Mouse (Mus musculus) megakaryocyte, embryonic 14.5 days (primary cell): ENCODE measurements around the gene En2. TPM values are rescaled to one million over a fixed set of nuclear protein-coding genes. Genes with fewer than 3 reads are reported as not detected.

Experiments
- H3K27me3 ChIP-seq: replicated peaks from 2 replicates; pipeline ENCODE3; 2012; ENCODE audit warnings: inconsistent platforms
- H3K36me3 ChIP-seq: replicated peaks from 2 replicates; pipeline ENCODE3; 2012; ENCODE audit warnings: low read length, inconsistent platforms, mixed read lengths
- H3K4me1 ChIP-seq: 2 replicates; pipeline ENCODE4 v1.6.1; 2012; ENCODE audit warnings: inconsistent platforms
- H3K4me3 ChIP-seq: replicated peaks from 2 replicates; pipeline ENCODE3; 2012; ENCODE audit warnings: moderate library complexity, mild to moderate bottlenecking, inconsistent platforms
- H3K9me3 ChIP-seq: 2 replicates; pipeline ENCODE4 v1.6.1; 2012; ENCODE audit warnings: inconsistent platforms
- FLI1 ChIP-seq: IDR thresholded peaks from 2 replicates; pipeline ENCODE4 v1.6.1; 2012; ENCODE audit warnings: low read length, inconsistent platforms, mixed read lengths
- GATA1 ChIP-seq: IDR thresholded peaks from 3 replicates; pipeline ENCODE4 v1.6.1; 2012; ENCODE audit warnings: mixed read lengths, low read length, inconsistent platforms, borderline replicate concordance
- polyA plus RNA-seq: library from polyadenylated mRNA; stranded (reverse); fragments of >175 nt; gene quantifications from 2 replicates; pipeline ENCODE4 v1.2.3, GENCODE M21; 2012; ENCODE audit warnings: low replicate concordance; ENCODE audit not compliant: insufficient read depth

The En2 gene
- polyA plus RNA-seq, 1 experiment = not detected

DNA sequence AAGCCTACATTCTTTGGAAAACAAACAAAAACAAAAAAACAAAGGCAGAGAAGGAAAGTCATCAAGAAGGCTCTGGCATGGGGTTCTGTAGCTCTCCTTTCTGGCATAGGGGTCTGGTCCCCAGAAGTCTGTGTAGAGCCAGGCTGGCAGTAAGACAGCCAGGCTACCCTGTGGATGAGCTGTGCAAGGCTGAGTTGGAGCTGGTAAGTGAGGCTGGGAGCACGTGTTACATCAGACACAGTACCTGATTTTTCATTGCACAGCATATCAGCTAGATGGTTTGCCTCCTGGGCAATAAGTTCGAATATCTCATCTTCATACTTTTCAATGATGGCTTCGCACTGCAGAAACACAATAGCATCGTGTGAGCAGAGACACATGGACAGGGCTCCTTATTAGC is 41.5 kb downstream of the En2 start:
- no peak for TF ChIP-seq FLI1
- TF ChIP-seq GATA1 = no peak
- H3K36me3 ChIP-seq = no peaks in the 10 kb centered on the region
- peaks cover 86% of the 10 kb centered on the region for H3K27me3 ChIP-seq
- H3K9me3 ChIP-seq = no peaks in the 10 kb centered on the region
- H3K4me1 ChIP-seq = peaks cover 28% of the 10 kb centered on the region
- H3K4me3 ChIP-seq = no peak overlapping the region

GRCm38 (mm10) chr5:28208726-28209520 is 43.4 kb downstream of the En2 start:
- H3K36me3 ChIP-seq = no peaks in the 10 kb centered on the region

GRCm38 (mm10) chr5:28209549-28210431 is 44.3 kb downstream of the En2 start:
- peaks cover 40% of the 10 kb centered on the region for H3K4me1 ChIP-seq
- H3K9me3 ChIP-seq = no peaks in the 10 kb centered on the region
- no peaks in the 10 kb centered on the region for H3K36me3 ChIP-seq
- H3K27me3 ChIP-seq = peaks cover 87% of the 10 kb centered on the region
- peak overlapping the region; percentile 86 for H3K4me3 ChIP-seq
- TF ChIP-seq GATA1 (no peak), FLI1 (no peak)

More at GRCm38 (mm10) chr5:28208726-28209520, 43.4 kb downstream of the En2 start:
- TF ChIP-seq FLI1 = no peak
- no peak for TF ChIP-seq GATA1
- H3K4me3 ChIP-seq = no peak overlapping the region
- H3K9me3 ChIP-seq = no peaks in the 10 kb centered on the region
- H3K4me1 ChIP-seq = peaks cover 32% of the 10 kb centered on the region
- H3K27me3 ChIP-seq = peaks cover 86% of the 10 kb centered on the region

DNA sequence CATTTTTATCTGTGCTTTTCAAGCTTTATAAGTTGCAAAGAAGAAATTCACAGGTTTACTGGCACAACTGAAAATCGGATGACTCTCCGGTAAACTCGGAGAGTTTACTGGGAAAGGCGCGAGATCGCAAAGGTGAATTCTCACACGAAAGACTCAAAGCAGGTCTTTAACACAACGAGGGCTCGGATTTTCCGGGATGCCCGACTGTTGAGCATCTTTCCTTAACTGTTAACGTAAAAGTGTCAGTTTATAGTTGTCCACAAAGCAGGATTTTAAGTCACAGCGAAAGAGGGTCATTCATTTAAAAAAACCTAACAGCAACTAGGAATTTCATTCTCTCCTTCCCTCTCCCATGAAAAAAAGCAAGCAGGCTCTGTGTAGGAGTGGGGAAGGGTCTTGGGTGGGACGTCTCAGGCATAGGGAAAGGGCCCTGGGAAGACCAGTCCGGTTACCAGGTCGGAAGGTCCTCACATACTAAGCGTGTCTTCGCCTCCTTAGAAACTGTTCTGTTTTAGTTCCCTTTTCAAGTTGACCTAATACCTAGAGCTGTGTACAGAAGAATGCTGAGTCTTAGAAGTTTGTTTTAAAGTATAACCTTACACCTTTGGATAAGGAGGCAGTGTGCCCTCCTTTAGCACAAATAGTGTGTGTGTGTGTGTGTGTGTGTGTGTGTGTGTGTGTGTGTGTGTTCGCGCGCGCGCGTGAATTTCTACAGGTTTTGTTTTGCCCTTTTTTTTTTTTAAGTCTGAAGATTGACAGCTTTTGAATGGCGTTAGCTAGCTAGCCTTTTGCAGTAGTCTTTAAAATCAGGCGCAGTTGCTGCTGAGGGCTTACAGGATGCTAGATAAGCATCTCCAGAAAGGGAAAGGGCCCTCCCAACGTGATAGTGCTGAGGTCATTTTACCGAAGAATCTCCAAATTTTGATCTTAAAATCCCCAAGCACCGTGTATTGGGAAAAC is 45.4 kb downstream of the En2 start:
- H3K4me3 ChIP-seq = peak overlapping the region; percentile 64
- H3K9me3 ChIP-seq = no peaks in the 10 kb centered on the region
- H3K27me3 ChIP-seq = peaks cover 86% of the 10 kb centered on the region
- H3K36me3 ChIP-seq = no peaks in the 10 kb centered on the region
- TF ChIP-seq GATA1 (no peak), FLI1 (no peak)
- peaks cover 43% of the 10 kb centered on the region for H3K4me1 ChIP-seq

GRCm38 (mm10) chr5:28211651-28212310 is 46.3 kb downstream of the En2 start:
- Histone ChIP-seq H3K36me3 (no peaks in the 10 kb centered on the region), H3K4me3 (no peak overlapping the region), H3K4me1 (peaks cover 43% of the 10 kb centered on the region), H3K27me3 (peaks cover 88% of the 10 kb centered on the region), H3K9me3 (no peaks in the 10 kb centered on the region)
- TF ChIP-seq GATA1 (no peak), FLI1 (no peak)

DNA sequence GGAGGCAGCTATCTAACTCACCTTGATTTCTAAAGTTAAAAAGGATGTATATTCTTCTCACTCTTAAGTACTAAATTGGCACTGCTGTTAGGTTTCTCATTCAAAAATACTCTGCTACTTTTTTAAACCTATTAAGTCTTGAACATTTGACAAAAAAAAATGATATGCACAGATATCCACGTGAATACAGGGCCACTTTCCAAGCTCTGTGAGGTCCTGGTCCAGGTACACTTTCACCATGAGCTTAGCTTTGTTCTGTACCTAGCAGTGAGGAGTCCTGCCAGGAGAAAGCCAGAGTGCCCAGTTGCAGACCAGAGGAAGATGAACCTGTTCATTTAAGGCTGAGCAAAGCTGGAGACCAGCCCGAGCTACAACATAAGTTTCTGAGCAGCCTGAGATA is 47.9 kb downstream of the En2 start:
- no peak for TF ChIP-seq GATA1
- no peak for TF ChIP-seq FLI1
- H3K9me3 ChIP-seq = no peaks in the 10 kb centered on the region
- peaks cover 43% of the 10 kb centered on the region for H3K4me1 ChIP-seq
- H3K27me3 ChIP-seq = peaks cover 85% of the 10 kb centered on the region
- H3K4me3 ChIP-seq = no peak overlapping the region
- H3K36me3 ChIP-seq = no peaks in the 10 kb centered on the region

DNA sequence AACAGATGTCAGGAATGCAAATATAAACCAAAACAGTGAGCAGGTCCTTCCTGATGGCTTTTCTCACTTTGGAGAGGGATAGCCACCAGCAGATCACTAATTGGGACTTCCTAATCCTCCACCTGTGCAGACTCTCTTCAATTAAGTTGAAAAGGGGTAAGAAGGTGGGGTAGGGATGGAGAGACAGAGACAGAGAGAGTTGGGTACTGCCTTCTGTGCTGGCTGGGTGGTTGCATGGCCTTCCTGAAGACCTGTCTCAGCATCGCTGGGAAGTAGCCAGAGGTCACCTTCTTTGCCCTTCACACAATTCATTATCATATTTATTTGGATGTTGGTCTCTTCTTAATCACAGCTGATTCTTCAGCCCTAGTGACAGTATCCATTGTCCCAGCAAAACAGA is 54.1 kb downstream of the En2 start:
- H3K27me3 ChIP-seq = peaks cover 57% of the 10 kb centered on the region
- H3K4me3 ChIP-seq = no peak overlapping the region
- peaks cover 4% of the 10 kb centered on the region for H3K4me1 ChIP-seq
- no peaks in the 10 kb centered on the region for H3K36me3 ChIP-seq
- H3K9me3 ChIP-seq = peaks cover 12% of the 10 kb centered on the region
- TF ChIP-seq GATA1 (no peak), FLI1 (no peak)

Other genes with a start within 250 kb of the En2 start
- gene Insig1, start 94.3 kb upstream of the En2 start, polyA plus RNA-seq = 25.6 and 34.0 TPM in 2 replicates
- not detected in 2 replicates for gene Cnpy1, start 80.1 kb downstream of the En2 start, polyA plus RNA-seq
- 8.5 and 9.5 TPM in 2 replicates for gene Rbm33, start 151.4 kb downstream of the En2 start, polyA plus RNA-seq